In the genomic region with DNA sequence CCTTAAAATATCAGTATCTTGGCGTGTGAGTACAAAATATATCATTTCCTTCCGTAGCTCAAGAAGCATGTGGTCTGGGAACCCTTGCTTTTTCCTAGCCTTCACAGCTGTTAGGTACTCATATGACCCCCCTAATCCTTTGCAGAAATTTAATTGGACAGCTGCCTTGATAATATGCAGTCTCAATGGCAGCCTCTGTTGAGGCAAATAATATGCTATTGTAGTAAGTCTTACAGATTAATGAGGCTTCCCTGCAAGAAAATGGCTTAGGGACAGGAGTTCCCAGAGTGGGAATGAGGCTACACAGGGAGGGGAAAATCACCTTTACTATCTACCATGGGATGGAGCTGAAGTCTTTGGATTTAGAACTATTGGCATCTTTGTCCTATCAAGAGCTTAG, we compare ENCODE assay signal across 10 mouse cellular contexts. TPM values are rescaled to one million over a fixed set of nuclear protein-coding genes. Genes with fewer than 3 reads are reported as not detected.
A peak's percentile ranks its signal among the peaks of the same experiment; 100 is the strongest.
DNase-seq lines count a peak whose midpoint lies in the region; ATAC-seq and TF ChIP-seq lines count a peak whose summit lies in the region.
"Had no signal": no experiment of that assay in that cellular context is flagged by ENCODE, and none has a peak within 500 bp of the region (broad histone marks: within the 10 kb centered on the region; RNA-seq: fewer than 3 reads in every experiment).

No protein-coding gene starts in this region.

- H3K27ac ChIP-seq in kidney, postnatal 0 days: no peak overlapping the region
- H3K27ac ChIP-seq in forebrain, embryonic 10.5 days: peak overlapping the region; percentile 79
- H3K27ac ChIP-seq in hindbrain, postnatal 0 days: no peak overlapping the region
- H3K27ac ChIP-seq in liver, embryonic 11.5 days (ENCODE audit: low read depth, low read length): no peak overlapping the region

- H3K27me3 ChIP-seq in kidney, postnatal 0 days (ENCODE audit: insufficient read depth, low read length): no peaks in the 10 kb centered on the region
- H3K27me3 ChIP-seq in forebrain, embryonic 10.5 days (ENCODE audit: poor library complexity, severe bottlenecking): no peaks in the 10 kb centered on the region
- H3K27me3 ChIP-seq in hindbrain, postnatal 0 days (ENCODE audit: insufficient read depth, low read length): no peaks in the 10 kb centered on the region
- H3K27me3 ChIP-seq in liver, embryonic 11.5 days (replicated peaks; ENCODE audit: control insufficient read depth, insufficient read depth, low read length): no peaks in the 10 kb centered on the region

- H3K4me2 ChIP-seq in kidney, postnatal 0 days (ENCODE audit: low read length): no peak overlapping the region
- no peak overlapping the region for H3K4me2 ChIP-seq in hindbrain, postnatal 0 days (ENCODE audit: low read depth, low read length)
- H3K4me2 ChIP-seq in liver, embryonic 11.5 days: no peak overlapping the region

- WGBS in kidney, postnatal 0 days: 45% methylated on average over 2 of the region's 2 CpGs
- 59% methylated on average over 2 of the region's 2 CpGs for WGBS in forebrain, embryonic 10.5 days
- WGBS in hindbrain, postnatal 0 days: 39% methylated on average over 2 of the region's 2 CpGs
- WGBS in liver, embryonic 11.5 days: 59% methylated on average over 2 of the region's 2 CpGs

- DNase-seq in kidney, postnatal 0 days (ENCODE audit: low spot score): peak; percentile 65
- DNase-seq in kidney, adult 9 months: no peak
- DNase-seq in forebrain, embryonic 10.5 days (ENCODE audit: extremely low spot score, low spot score): no peak
- DNase-seq in hindbrain, postnatal 0 days (ENCODE audit: low spot score): peak; percentile 15
- DNase-seq in retina, embryonic 14.5 days (ENCODE audit: low spot score): peak; percentile 70
- DNase-seq in lung, postnatal 25 days (ENCODE audit: low spot score): no peak
- DNase-seq in liver, embryonic 11.5 days (ENCODE audit: low spot score): no peak
- DNase-seq: gastrocnemius, postnatal 10 days; lung, adult 2 months; right cerebral cortex, postnatal 14 days had no signal

- no peaks in the 10 kb centered on the region for H3K9me3 ChIP-seq in kidney, postnatal 0 days (replicated peaks; ENCODE audit: low read length)
- no peaks in the 10 kb centered on the region for H3K9me3 ChIP-seq in forebrain, embryonic 10.5 days
- no peaks in the 10 kb centered on the region for H3K9me3 ChIP-seq in hindbrain, postnatal 0 days (ENCODE audit: low read length)
- no peaks in the 10 kb centered on the region for H3K9me3 ChIP-seq in liver, embryonic 11.5 days (ENCODE audit: control insufficient read depth, low read length)

- no peak for ATAC-seq in kidney, postnatal 0 days (replicated peaks; ENCODE audit: low FRiP score, low read depth)
- ATAC-seq in hindbrain, postnatal 0 days: no peak
- no peak for ATAC-seq in liver, embryonic 11.5 days (replicated peaks; ENCODE audit: low FRiP score)

- H3K9ac ChIP-seq in kidney, postnatal 0 days (ENCODE audit: low read depth, low read length): no peak overlapping the region
- no peak overlapping the region for H3K9ac ChIP-seq in hindbrain, postnatal 0 days (replicated peaks; ENCODE audit: low read length)
- H3K9ac ChIP-seq in liver, embryonic 11.5 days (ENCODE audit: low read depth, low read length): no peak overlapping the region

- no peak for TF ChIP-seq CTCF in kidney, postnatal 0 days (IDR thresholded peaks at IDR 0.05; ENCODE audit: low read depth)
- TF ChIP-seq CTCF in hindbrain, postnatal 0 days (IDR thresholded peaks at IDR 0.05; ENCODE audit: low read depth): no peak

- H3K4me1 ChIP-seq in kidney, postnatal 0 days (replicated peaks; ENCODE audit: insufficient read depth, low read length): no peaks in the 10 kb centered on the region; the same call in 1 of the 2 replicates
- H3K4me1 ChIP-seq in forebrain, embryonic 10.5 days: peaks cover 29% of the 10 kb centered on the region
- H3K4me1 ChIP-seq in hindbrain, postnatal 0 days (ENCODE audit: insufficient read depth, low read length): peaks cover 5% of the 10 kb centered on the region
- no peaks in the 10 kb centered on the region for H3K4me1 ChIP-seq in liver, embryonic 11.5 days (replicated peaks; ENCODE audit: control insufficient read depth, insufficient read depth, low read length)

- H3K36me3 ChIP-seq in kidney, postnatal 0 days (ENCODE audit: insufficient read depth, low read length): no peaks in the 10 kb centered on the region
- H3K36me3 ChIP-seq in forebrain, embryonic 10.5 days (replicated peaks): no peaks in the 10 kb centered on the region
- no peaks in the 10 kb centered on the region for H3K36me3 ChIP-seq in hindbrain, postnatal 0 days (ENCODE audit: insufficient read depth, low read length)
- no peaks in the 10 kb centered on the region for H3K36me3 ChIP-seq in liver, embryonic 11.5 days (ENCODE audit: control insufficient read depth, insufficient read depth, low read length)

- no peak overlapping the region for H3K4me3 ChIP-seq in kidney, postnatal 0 days (replicated peaks; ENCODE audit: low read depth, low read length)
- H3K4me3 ChIP-seq in forebrain, embryonic 10.5 days: no peak overlapping the region
- no peak overlapping the region for H3K4me3 ChIP-seq in hindbrain, postnatal 0 days (ENCODE audit: low read length)
- H3K4me3 ChIP-seq in liver, embryonic 11.5 days (ENCODE audit: low read depth, low read length): no peak overlapping the region

RNA-seq across cellular contexts. Expression of a gene that starts 16.9 kb away (rescaled TPM):
- 74.2 and 84.0 TPM in 2 replicates for polyA plus RNA-seq in kidney, postnatal 0 days (2015; fragmentation: Nextera tagmentation; extraction: Ambion mirVana)
- 28.0 and 28.3 TPM in 2 replicates for polyA plus RNA-seq in forebrain, embryonic 10.5 days (2016; fragmentation: Nextera tagmentation; extraction: Ambion mirVana)
- 3.3 and 4.5 TPM in 2 replicates for total RNA-seq in hindbrain, postnatal 0 days (2014; rRNA removed)
- polyA plus RNA-seq in hindbrain, postnatal 0 days (2015; fragmentation: Nextera tagmentation; extraction: Ambion mirVana): 6.2 and 7.2 TPM in 2 replicates
- 24.3 and 25.9 TPM in 2 replicates for polyA plus RNA-seq in liver, embryonic 11.5 days (2014; fragmentation: Nextera tagmentation; extraction: Ambion mirVana)

Comparison
In these comparisons a context has a peak if more than half of its experiments do, and no peak if none do; other contexts are left out.
1. DNase-seq: peak in kidney, postnatal 0 days (single experiment), hindbrain, postnatal 0 days (single experiment) and retina, embryonic 14.5 days (single experiment); none in kidney, adult 9 months (single experiment), forebrain, embryonic 10.5 days (single experiment), lung, postnatal 25 days (single experiment) and liver, embryonic 11.5 days (single experiment).